Mouse (Mus musculus): Measurements from ENCODE around the gene Tldc2. TPM values are rescaled to one million over a fixed set of nuclear protein-coding genes. Genes with fewer than 3 reads are reported as not detected.
A peak's percentile ranks its signal among the peaks of the same experiment; 100 is the strongest.

Tldc2 gene
- polyA plus RNA-seq, 1 experiment from 2014 or later: 0.71 TPM

GRCm38 (mm10) chr2:157048395-157049181 is 38.3 kb upstream of the Tldc2 start:
- H3K27ac ChIP-seq (ENCODE audit: low read length): no peak overlapping the region
- H3K27me3 ChIP-seq (ENCODE audit: insufficient read depth, low read length): no peaks in the 10 kb centered on the region
- H3K9ac ChIP-seq (replicated peaks; ENCODE audit: low read length): no peak overlapping the region
- H3K4me2 ChIP-seq (replicated peaks; ENCODE audit: low read depth, low read length): no peak overlapping the region
- H3K9me3 ChIP-seq (ENCODE audit: low read length): no peaks in the 10 kb centered on the region; the same call in 1 of the 2 replicates
- ATAC-seq (ENCODE audit: low FRiP score, low TSS enrichment): no peak
- peaks cover 61% of the 10 kb centered on the region for H3K36me3 ChIP-seq (ENCODE audit: insufficient read depth, low read length)
- no peak overlapping the region for H3K4me3 ChIP-seq (ENCODE audit: low read length)
- peaks cover 7% of the 10 kb centered on the region for H3K4me1 ChIP-seq (ENCODE audit: insufficient read depth, low read length)
- WGBS: 91% methylated on average over 13 of the region's 13 CpGs

GRCm38 (mm10) chr2:157049831-157050243 is 37.0 kb upstream of the Tldc2 start:
- H3K4me3 ChIP-seq (ENCODE audit: low read length): no peak overlapping the region
- H3K36me3 ChIP-seq (ENCODE audit: insufficient read depth, low read length): peaks cover 59% of the 10 kb centered on the region
- H3K9ac ChIP-seq (replicated peaks; ENCODE audit: low read length): no peak overlapping the region
- no peak for ATAC-seq (ENCODE audit: low FRiP score, low TSS enrichment)
- WGBS: 70% methylated on average over 8 of the region's 8 CpGs
- H3K4me2 ChIP-seq (replicated peaks; ENCODE audit: low read depth, low read length): no peak overlapping the region
- H3K4me1 ChIP-seq (ENCODE audit: insufficient read depth, low read length): peaks cover 7% of the 10 kb centered on the region
- H3K27me3 ChIP-seq (ENCODE audit: insufficient read depth, low read length): no peaks in the 10 kb centered on the region
- no peak overlapping the region for H3K27ac ChIP-seq (ENCODE audit: low read length)
- no peaks in the 10 kb centered on the region; the same call in 1 of the 2 replicates for H3K9me3 ChIP-seq (ENCODE audit: low read length)

GRCm38 (mm10) chr2:157052448-157052847 is 34.4 kb upstream of the Tldc2 start:
- H3K9me3 ChIP-seq (ENCODE audit: low read length): no peaks in the 10 kb centered on the region
- no peak overlapping the region for H3K27ac ChIP-seq (ENCODE audit: low read length)
- H3K9ac ChIP-seq (replicated peaks; ENCODE audit: low read length): no peak overlapping the region
- H3K4me3 ChIP-seq (ENCODE audit: low read length): no peak overlapping the region
- H3K4me1 ChIP-seq (ENCODE audit: insufficient read depth, low read length): peaks cover 8% of the 10 kb centered on the region
- peaks cover 47% of the 10 kb centered on the region for H3K36me3 ChIP-seq (ENCODE audit: insufficient read depth, low read length)
- no peak for ATAC-seq (ENCODE audit: low FRiP score, low TSS enrichment)
- H3K27me3 ChIP-seq (ENCODE audit: insufficient read depth, low read length): no peaks in the 10 kb centered on the region
- 59% methylated on average over 8 of the region's 8 CpGs for WGBS
- no peak overlapping the region for H3K4me2 ChIP-seq (replicated peaks; ENCODE audit: low read depth, low read length)

- ATAC-seq (ENCODE audit: low FRiP score, low TSS enrichment): no peak
- H3K36me3 ChIP-seq (ENCODE audit: insufficient read depth, low read length): peaks cover 46% of the 10 kb centered on the region
- no peak overlapping the region for H3K27ac ChIP-seq (ENCODE audit: low read length)
- no peak overlapping the region for H3K4me2 ChIP-seq (replicated peaks; ENCODE audit: low read depth, low read length)
- no peak overlapping the region for H3K4me3 ChIP-seq (ENCODE audit: low read length)
- H3K9me3 ChIP-seq (ENCODE audit: low read length): no peaks in the 10 kb centered on the region
- no peaks in the 10 kb centered on the region for H3K27me3 ChIP-seq (ENCODE audit: insufficient read depth, low read length)
- peaks cover 15% of the 10 kb centered on the region for H3K4me1 ChIP-seq (ENCODE audit: insufficient read depth, low read length)
- 94% methylated on average over 5 of the region's 5 CpGs for WGBS
- H3K9ac ChIP-seq (replicated peaks; ENCODE audit: low read length): no peak overlapping the region
Measured at GRCm38 (mm10) chr2:157053124-157053523, 33.7 kb upstream of the Tldc2 start.

GRCm38 (mm10) chr2:157053787-157054186 is 33.1 kb upstream of the Tldc2 start:
- no peak for ATAC-seq (ENCODE audit: low FRiP score, low TSS enrichment)
- Histone ChIP-seq H3K27me3 (ENCODE audit: insufficient read depth, low read length) (no peaks in the 10 kb centered on the region), H3K4me3 (ENCODE audit: low read length) (no peak overlapping the region), H3K27ac (ENCODE audit: low read length) (no peak overlapping the region), H3K36me3 (ENCODE audit: insufficient read depth, low read length) (peaks cover 41% of the 10 kb centered on the region), H3K9ac (replicated peaks; ENCODE audit: low read length) (no peak overlapping the region), H3K9me3 (ENCODE audit: low read length) (no peaks in the 10 kb centered on the region), H3K4me1 (ENCODE audit: insufficient read depth, low read length) (peaks cover 21% of the 10 kb centered on the region), H3K4me2 (replicated peaks; ENCODE audit: low read depth, low read length) (no peak overlapping the region)
- 78% methylated on average over 4 of the region's 4 CpGs for WGBS

- H3K4me1 ChIP-seq (ENCODE audit: insufficient read depth, low read length): peaks cover 26% of the 10 kb centered on the region
- H3K27ac ChIP-seq (ENCODE audit: low read length): no peak overlapping the region; the same call in 1 of the 2 replicates
- H3K9ac ChIP-seq (replicated peaks; ENCODE audit: low read length): no peak overlapping the region
- no peak overlapping the region for H3K4me3 ChIP-seq (ENCODE audit: low read length)
- H3K36me3 ChIP-seq (ENCODE audit: insufficient read depth, low read length): peaks cover 38% of the 10 kb centered on the region
- no peaks in the 10 kb centered on the region for H3K27me3 ChIP-seq (ENCODE audit: insufficient read depth, low read length)
- 70% methylated on average over 8 of the region's 8 CpGs for WGBS
- no peak for ATAC-seq (ENCODE audit: low FRiP score, low TSS enrichment)
- H3K9me3 ChIP-seq (ENCODE audit: low read length): no peaks in the 10 kb centered on the region
- no peak overlapping the region for H3K4me2 ChIP-seq (replicated peaks; ENCODE audit: low read depth, low read length)
Measured at GRCm38 (mm10) chr2:157054297-157054696, 32.6 kb upstream of the Tldc2 start.

- no peak overlapping the region for H3K9ac ChIP-seq (replicated peaks; ENCODE audit: low read length)
Measured at GRCm38 (mm10) chr2:157054816-157055215, 32.0 kb upstream of the Tldc2 start.

GRCm38 (mm10) chr2:157055721-157056120 is 31.1 kb upstream of the Tldc2 start:
- ATAC-seq (ENCODE audit: low FRiP score, low TSS enrichment): no peak
- no peaks in the 10 kb centered on the region for H3K9me3 ChIP-seq (ENCODE audit: low read length)
- H3K4me1 ChIP-seq (ENCODE audit: insufficient read depth, low read length): peaks cover 33% of the 10 kb centered on the region
- peaks cover 41% of the 10 kb centered on the region for H3K36me3 ChIP-seq (ENCODE audit: insufficient read depth, low read length)
- no peak overlapping the region for H3K4me3 ChIP-seq (ENCODE audit: low read length)
- H3K4me2 ChIP-seq (replicated peaks; ENCODE audit: low read depth, low read length): no peak overlapping the region
- H3K27ac ChIP-seq (ENCODE audit: low read length): no peak overlapping the region
- 90% methylated on average over 6 of the region's 6 CpGs for WGBS
- H3K9ac ChIP-seq (replicated peaks; ENCODE audit: low read length): no peak overlapping the region
- no peaks in the 10 kb centered on the region for H3K27me3 ChIP-seq (ENCODE audit: insufficient read depth, low read length)

More at GRCm38 (mm10) chr2:157054816-157055215, 32.0 kb upstream of the Tldc2 start:
- Histone ChIP-seq H3K4me3 (ENCODE audit: low read length) (no peak overlapping the region), H3K9me3 (ENCODE audit: low read length) (no peaks in the 10 kb centered on the region), H3K27ac (ENCODE audit: low read length) (no peak overlapping the region; the same call in 1 of the 2 replicates), H3K4me1 (ENCODE audit: insufficient read depth, low read length) (peaks cover 32% of the 10 kb centered on the region), H3K36me3 (ENCODE audit: insufficient read depth, low read length) (peaks cover 37% of the 10 kb centered on the region), H3K27me3 (ENCODE audit: insufficient read depth, low read length) (no peaks in the 10 kb centered on the region), H3K4me2 (replicated peaks; ENCODE audit: low read depth, low read length) (no peak overlapping the region)
- WGBS: 73% methylated on average over 5 of the region's 5 CpGs
- no peak for ATAC-seq (ENCODE audit: low FRiP score, low TSS enrichment)

- H3K9me3 ChIP-seq (ENCODE audit: low read length): no peaks in the 10 kb centered on the region
- ATAC-seq (ENCODE audit: low FRiP score, low TSS enrichment): no peak
- H3K4me2 ChIP-seq (replicated peaks; ENCODE audit: low read depth, low read length): no peak overlapping the region
- H3K4me1 ChIP-seq (ENCODE audit: insufficient read depth, low read length): peaks cover 33% of the 10 kb centered on the region
- peaks cover 37% of the 10 kb centered on the region for H3K36me3 ChIP-seq (ENCODE audit: insufficient read depth, low read length)
- no peaks in the 10 kb centered on the region for H3K27me3 ChIP-seq (ENCODE audit: insufficient read depth, low read length)
- H3K27ac ChIP-seq (ENCODE audit: low read length): no peak overlapping the region
- 90% methylated on average over 3 of the region's 3 CpGs for WGBS
- no peak overlapping the region for H3K4me3 ChIP-seq (ENCODE audit: low read length)
- no peak overlapping the region for H3K9ac ChIP-seq (replicated peaks; ENCODE audit: low read length)
Measured at GRCm38 (mm10) chr2:157057186-157057585, 29.7 kb upstream of the Tldc2 start.

- Histone ChIP-seq H3K4me2 (replicated peaks; ENCODE audit: low read depth, low read length) (no peak overlapping the region), H3K9me3 (ENCODE audit: low read length) (no peaks in the 10 kb centered on the region), H3K27ac (ENCODE audit: low read length) (peak overlapping the region; percentile 87; the same call in 1 of the 2 replicates), H3K36me3 (ENCODE audit: insufficient read depth, low read length) (peaks cover 32% of the 10 kb centered on the region; the same call in 1 of the 2 replicates), H3K27me3 (ENCODE audit: insufficient read depth, low read length) (no peaks in the 10 kb centered on the region), H3K9ac (replicated peaks; ENCODE audit: low read length) (no peak overlapping the region), H3K4me3 (ENCODE audit: low read length) (no peak overlapping the region), H3K4me1 (ENCODE audit: insufficient read depth, low read length) (peaks cover 27% of the 10 kb centered on the region)
- 83% methylated on average over 4 of the region's 4 CpGs for WGBS
- no peak for ATAC-seq (ENCODE audit: low FRiP score, low TSS enrichment)
Measured at GRCm38 (mm10) chr2:157057758-157058157, 29.1 kb upstream of the Tldc2 start.

Data from kidney, embryonic 16.5 days (tissue).